Mouse (Mus musculus) adrenal gland, adult 18-20 months (tissue): ENCODE measurements around the gene Plcxd2. TPM values are rescaled to one million over a fixed set of nuclear protein-coding genes. Genes with fewer than 3 reads are reported as not detected.

Source experiments
- DNase-seq, 2 experiments: peaks; one replicate each; pipeline ENCODE4 v3.0.0; 2021 to 2022; ENCODE audit warnings: low spot score in 2 of 2
- long read RNA-seq, 2 experiments: library from polyadenylated mRNA; stranded (forward); transcript quantifications; one replicate each; pipeline ENCODE4 v2.0.0; 2021
- total RNA-seq, 2 experiments: library from RNA; stranded (reverse); gene quantifications; 1 replicate in 1 of 2; 2 replicates in 1 of 2; pipeline ENCODE4 v1.2.3; 2021

Gene Plcxd2
- under 1 TPM; 0.51 to 0.53 TPM for total RNA-seq
- long read RNA-seq, experiment 1: 0 reads
- long read RNA-seq, experiment 2: 0 reads

- DNase-seq: peak; percentile 88 to 89
Measured at GRCm38 (mm10) chr16:46010153-46010905, at the start of gene Plcxd2. Plcxd2 (minus strand) TSS chr16:46010218.

GRCm38 (mm10) chr16:46046906-46047305 is 36.9 kb upstream of the Plcxd2 start:
- DNase-seq: no peak

- DNase-seq: no peak
Measured at GRCm38 (mm10) chr16:46036261-46036660, 26.2 kb upstream of the Plcxd2 start.

GRCm38 (mm10) chr16:46033896-46034295 is 23.9 kb upstream of the Plcxd2 start:
- no peak for DNase-seq

GRCm38 (mm10) chr16:46022958-46023491 is 13.0 kb upstream of the Plcxd2 start:
- DNase-seq: no peak

- DNase-seq: peak; percentile 36 to 44
Measured at GRCm38 (mm10) chr16:46022189-46022928, 12.3 kb upstream of the Plcxd2 start.

- no peak for DNase-seq
Measured at GRCm38 (mm10) chr16:46021302-46021701, 11.3 kb upstream of the Plcxd2 start.

GRCm38 (mm10) chr16:46020396-46020795 is 10.4 kb upstream of the Plcxd2 start:
- DNase-seq: no peak

GRCm38 (mm10) chr16:46019799-46020198 is 9.8 kb upstream of the Plcxd2 start:
- DNase-seq: peak in 1 of 2 experiments; percentile 4

- DNase-seq: no peak
Measured at GRCm38 (mm10) chr16:46019359-46019758, 9.3 kb upstream of the Plcxd2 start.

GRCm38 (mm10) chr16:46011696-46012095 is 1.7 kb upstream of the Plcxd2 start:
- no peak for DNase-seq

- DNase-seq: no peak
Measured at GRCm38 (mm10) chr16:46010906-46011220, 845 bp upstream of the Plcxd2 start.

- no peak for DNase-seq
Measured at GRCm38 (mm10) chr16:46009717-46010116, 301 bp downstream of the Plcxd2 start.

GRCm38 (mm10) chr16:46008766-46009165 is 1.3 kb downstream of the Plcxd2 start:
- DNase-seq: no peak

- DNase-seq: no peak
Measured at GRCm38 (mm10) chr16:46008036-46008605, 1.9 kb downstream of the Plcxd2 start.

GRCm38 (mm10) chr16:46006261-46006660 is 3.8 kb downstream of the Plcxd2 start:
- no peak for DNase-seq

GRCm38 (mm10) chr16:46001550-46002166 is 8.4 kb downstream of the Plcxd2 start:
- DNase-seq: no peak

- DNase-seq: no peak
Measured at GRCm38 (mm10) chr16:46000976-46001375, 9.0 kb downstream of the Plcxd2 start.

GRCm38 (mm10) chr16:45999374-46000191 is 10.4 kb downstream of the Plcxd2 start:
- no peak for DNase-seq

GRCm38 (mm10) chr16:45998231-45998630 is 11.8 kb downstream of the Plcxd2 start:
- no peak for DNase-seq
